Mouse (Mus musculus): ENCODE results near the gene Olfr790. TPM values are rescaled to one million over a fixed set of nuclear protein-coding genes. Genes with fewer than 3 reads are reported as not detected.

The Olfr790 gene
- polyA plus RNA-seq (2014; fragmentation: Illumina TruSeq; extraction: RNeasy Lipid Tissue Mini Kit (QIAGEN cat#74804)), result not detected

GRCm38 (mm10) chr10:129498192-129498591 is at the start of gene Olfr790:
Olfr790 (plus strand) TSS chr10:129498492.

GRCm38 (mm10) chr10:129461562-129461961 is 36.7 kb upstream of the Olfr790 start, which contains the start of gene Olfr787:
Olfr787 (plus strand) TSS chr10:129461862.

GRCm38 (mm10) chr10:129470698-129471097 is 27.6 kb upstream of the Olfr790 start, which contains the start of gene Olfr788:
Olfr788 (plus strand) TSS chr10:129470998.

GRCm38 (mm10) chr10:129484452-129484851 is 13.8 kb upstream of the Olfr790 start, which contains the start of gene Olfr789:
Olfr789 (plus strand) TSS chr10:129484752.

GRCm38 (mm10) chr10:129521492-129521891 is 23.2 kb downstream of the Olfr790 start, which contains the start of gene Olfr791:
Olfr791 (plus strand) TSS chr10:129521792.

GRCm38 (mm10) chr10:129538862-129539261 is 40.6 kb downstream of the Olfr790 start, which contains the start of gene Olfr792:
Olfr792 (plus strand) TSS chr10:129539162.

Other genes starting within 250 kb of the Olfr790 start
- not detected for gene Olfr776, start 239.4 kb upstream of the Olfr790 start, polyA plus RNA-seq (2014; fragmentation: Illumina TruSeq; extraction: RNeasy Lipid Tissue Mini Kit (QIAGEN cat#74804))
- gene Olfr777, start 227.0 kb upstream of the Olfr790 start, polyA plus RNA-seq (2014; fragmentation: Illumina TruSeq; extraction: RNeasy Lipid Tissue Mini Kit (QIAGEN cat#74804)), result not detected
- gene Olfr780, start 180.4 kb upstream of the Olfr790 start, polyA plus RNA-seq (2014; fragmentation: Illumina TruSeq; extraction: RNeasy Lipid Tissue Mini Kit (QIAGEN cat#74804)), result not detected
- gene Olfr781, start 169.6 kb upstream of the Olfr790 start, polyA plus RNA-seq (2014; fragmentation: Illumina TruSeq; extraction: RNeasy Lipid Tissue Mini Kit (QIAGEN cat#74804)), result not detected
- gene Olfr782, start 149.6 kb upstream of the Olfr790 start, polyA plus RNA-seq (2014; fragmentation: Illumina TruSeq; extraction: RNeasy Lipid Tissue Mini Kit (QIAGEN cat#74804)), result not detected
- gene Olfr784, start 114.4 kb upstream of the Olfr790 start, polyA plus RNA-seq (2014; fragmentation: Illumina TruSeq; extraction: RNeasy Lipid Tissue Mini Kit (QIAGEN cat#74804)), result not detected
- not detected for gene Olfr785, start 93.1 kb upstream of the Olfr790 start, polyA plus RNA-seq (2014; fragmentation: Illumina TruSeq; extraction: RNeasy Lipid Tissue Mini Kit (QIAGEN cat#74804))
- gene Olfr786, start 71.2 kb upstream of the Olfr790 start, polyA plus RNA-seq (2014; fragmentation: Illumina TruSeq; extraction: RNeasy Lipid Tissue Mini Kit (QIAGEN cat#74804)), result not detected
- not detected for gene Olfr787, start 36.6 kb upstream of the Olfr790 start, polyA plus RNA-seq (2014; fragmentation: Illumina TruSeq; extraction: RNeasy Lipid Tissue Mini Kit (QIAGEN cat#74804))
- gene Olfr788, start 27.5 kb upstream of the Olfr790 start, polyA plus RNA-seq (2014; fragmentation: Illumina TruSeq; extraction: RNeasy Lipid Tissue Mini Kit (QIAGEN cat#74804)), result not detected
- not detected for gene Olfr789, start 13.7 kb upstream of the Olfr790 start, polyA plus RNA-seq (2014; fragmentation: Illumina TruSeq; extraction: RNeasy Lipid Tissue Mini Kit (QIAGEN cat#74804))
- gene Olfr791, start 23.3 kb downstream of the Olfr790 start, polyA plus RNA-seq (2014; fragmentation: Illumina TruSeq; extraction: RNeasy Lipid Tissue Mini Kit (QIAGEN cat#74804)), result not detected
- gene Olfr792, start 40.7 kb downstream of the Olfr790 start, polyA plus RNA-seq (2014; fragmentation: Illumina TruSeq; extraction: RNeasy Lipid Tissue Mini Kit (QIAGEN cat#74804)), result 0.20 TPM
- not detected for gene Olfr794, start 69.2 kb downstream of the Olfr790 start, polyA plus RNA-seq (2014; fragmentation: Illumina TruSeq; extraction: RNeasy Lipid Tissue Mini Kit (QIAGEN cat#74804))
- not detected for gene Olfr796, start 114.1 kb downstream of the Olfr790 start, polyA plus RNA-seq (2014; fragmentation: Illumina TruSeq; extraction: RNeasy Lipid Tissue Mini Kit (QIAGEN cat#74804))
- gene Olfr798, start 129.4 kb downstream of the Olfr790 start, polyA plus RNA-seq (2014; fragmentation: Illumina TruSeq; extraction: RNeasy Lipid Tissue Mini Kit (QIAGEN cat#74804)), result not detected
- gene Olfr799, start 139.0 kb downstream of the Olfr790 start, polyA plus RNA-seq (2014; fragmentation: Illumina TruSeq; extraction: RNeasy Lipid Tissue Mini Kit (QIAGEN cat#74804)), result not detected
- not detected for gene Olfr800, start 159.2 kb downstream of the Olfr790 start, polyA plus RNA-seq (2014; fragmentation: Illumina TruSeq; extraction: RNeasy Lipid Tissue Mini Kit (QIAGEN cat#74804))
- not detected for gene Olfr801, start 175.4 kb downstream of the Olfr790 start, polyA plus RNA-seq (2014; fragmentation: Illumina TruSeq; extraction: RNeasy Lipid Tissue Mini Kit (QIAGEN cat#74804))
- gene Olfr802, start 189.7 kb downstream of the Olfr790 start, polyA plus RNA-seq (2014; fragmentation: Illumina TruSeq; extraction: RNeasy Lipid Tissue Mini Kit (QIAGEN cat#74804)), result not detected
- not detected for gene Olfr803, start 195.8 kb downstream of the Olfr790 start, polyA plus RNA-seq (2014; fragmentation: Illumina TruSeq; extraction: RNeasy Lipid Tissue Mini Kit (QIAGEN cat#74804))
- gene Olfr804, start 204.7 kb downstream of the Olfr790 start, polyA plus RNA-seq (2014; fragmentation: Illumina TruSeq; extraction: RNeasy Lipid Tissue Mini Kit (QIAGEN cat#74804)), result not detected
- not detected for gene Olfr805, start 230.9 kb downstream of the Olfr790 start, polyA plus RNA-seq (2014; fragmentation: Illumina TruSeq; extraction: RNeasy Lipid Tissue Mini Kit (QIAGEN cat#74804))
- gene Olfr806, start 243.4 kb downstream of the Olfr790 start, polyA plus RNA-seq (2014; fragmentation: Illumina TruSeq; extraction: RNeasy Lipid Tissue Mini Kit (QIAGEN cat#74804)), result not detected